Mouse (Mus musculus) forelimb bud, embryonic 11.5 days (tissue): ENCODE data around the gene Shisa9.
A peak's percentile ranks its signal among the peaks of the same experiment; 100 is the strongest.

ENCODE experiments used
- DNase-seq: peaks from one replicate; pipeline ENCODE4 v3.0.0-alpha.2; 2012; ENCODE audit warnings: low read depth, low spot score

The Shisa9 gene

DNA sequence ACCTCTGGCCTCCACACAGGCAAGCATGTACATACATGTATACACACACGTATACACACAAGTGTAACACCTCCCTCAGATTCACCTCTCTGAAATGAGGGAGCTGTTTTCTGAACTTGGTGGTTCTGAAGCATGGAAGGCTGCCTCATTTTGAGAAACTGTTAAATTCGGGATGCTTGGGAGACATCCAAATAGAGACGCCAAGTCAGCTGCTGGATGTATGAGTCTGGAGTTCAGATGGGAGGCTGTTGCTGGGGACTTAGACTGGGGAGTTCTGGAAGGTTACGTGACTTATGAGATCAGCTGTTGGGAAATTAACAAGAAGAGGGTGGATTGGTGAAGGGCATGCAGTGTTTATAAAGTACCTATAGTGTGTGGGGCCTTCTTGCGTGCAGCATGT is 88.7 kb downstream of the Shisa9 start:
- no peak for DNase-seq

DNA sequence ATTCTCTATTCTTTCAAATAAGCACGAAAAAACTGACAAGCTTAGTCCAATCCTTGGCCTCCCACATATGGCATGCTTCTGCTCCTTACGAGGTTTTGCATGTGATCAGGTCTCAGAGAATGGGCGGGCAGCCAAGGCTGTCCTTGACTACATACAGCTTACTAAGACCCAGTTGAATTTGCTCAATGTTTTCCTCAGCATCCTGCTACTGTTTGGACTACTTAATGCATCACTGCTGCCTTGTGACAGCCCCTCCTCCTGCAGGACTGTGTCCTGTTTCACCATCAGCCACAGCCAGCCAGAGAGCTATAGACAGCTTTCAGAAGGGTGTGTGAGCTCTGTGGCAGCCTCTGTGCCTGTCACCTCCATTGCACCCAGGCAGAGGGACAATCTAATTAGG is 92.4 kb downstream of the Shisa9 start:
- DNase-seq: no peak

GRCm38 (mm10) chr16:12076700-12077099 is 92.8 kb downstream of the Shisa9 start:
- DNase-seq: no peak

GRCm38 (mm10) chr16:12083082-12083481 is 99.2 kb downstream of the Shisa9 start:
- no peak for DNase-seq

DNA sequence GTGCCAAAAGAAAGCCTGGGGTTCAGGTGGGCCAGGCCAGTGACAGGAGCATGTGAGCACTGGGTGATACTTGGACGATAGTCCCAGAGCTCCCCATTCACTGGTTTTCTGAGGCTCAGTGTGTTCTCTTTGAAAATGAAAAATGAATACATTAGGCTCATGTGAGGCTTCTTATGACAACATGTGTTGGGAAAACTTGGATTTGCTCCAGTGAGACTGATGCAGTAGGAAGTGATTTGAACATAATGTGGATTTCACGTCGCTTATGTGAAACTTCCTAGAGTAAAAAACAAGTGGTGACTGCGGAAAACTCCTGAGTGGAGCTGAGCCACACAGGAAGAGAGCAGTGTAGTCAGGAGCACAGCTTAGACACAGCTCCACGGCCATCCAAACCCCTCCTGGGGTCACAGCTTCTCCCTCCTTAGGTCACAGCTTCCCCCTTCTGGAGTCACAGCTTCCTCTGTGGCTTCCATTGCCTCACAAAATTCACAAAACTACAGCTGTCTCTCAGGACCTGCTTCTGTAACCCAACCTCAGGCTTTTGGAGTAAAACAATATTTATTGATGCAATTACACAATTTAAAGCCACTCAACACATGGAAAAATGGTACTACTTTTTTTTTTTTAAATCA is 106.8 kb downstream of the Shisa9 start:
- DNase-seq: no peak

DNA sequence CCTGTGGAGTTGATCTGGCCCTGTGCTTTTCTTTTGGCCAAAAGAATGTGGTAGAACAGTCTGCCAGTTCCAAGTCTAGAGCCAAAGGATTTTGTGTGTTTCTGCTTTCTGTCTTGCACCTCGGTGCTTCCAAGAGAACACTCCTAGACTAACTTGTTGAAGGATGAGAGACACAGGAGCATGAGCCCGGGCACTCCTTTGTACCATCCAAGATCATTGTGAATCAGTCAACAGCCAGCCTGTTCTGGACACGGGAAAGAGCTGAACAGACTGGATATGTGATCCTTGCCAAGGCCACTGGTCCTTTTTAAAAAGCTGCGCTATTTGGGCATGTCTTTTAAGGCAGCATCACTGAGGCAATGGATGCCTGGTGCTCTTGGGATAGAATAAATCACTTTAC is 109.3 kb downstream of the Shisa9 start:
- DNase-seq: no peak

- DNase-seq: peak; percentile 19
Observed at GRCm38 (mm10) chr16:12094784-12095315, 110.9 kb downstream of the Shisa9 start.

- no peak for DNase-seq
Observed at GRCm38 (mm10) chr16:12095365-12095764, 111.5 kb downstream of the Shisa9 start.

DNA sequence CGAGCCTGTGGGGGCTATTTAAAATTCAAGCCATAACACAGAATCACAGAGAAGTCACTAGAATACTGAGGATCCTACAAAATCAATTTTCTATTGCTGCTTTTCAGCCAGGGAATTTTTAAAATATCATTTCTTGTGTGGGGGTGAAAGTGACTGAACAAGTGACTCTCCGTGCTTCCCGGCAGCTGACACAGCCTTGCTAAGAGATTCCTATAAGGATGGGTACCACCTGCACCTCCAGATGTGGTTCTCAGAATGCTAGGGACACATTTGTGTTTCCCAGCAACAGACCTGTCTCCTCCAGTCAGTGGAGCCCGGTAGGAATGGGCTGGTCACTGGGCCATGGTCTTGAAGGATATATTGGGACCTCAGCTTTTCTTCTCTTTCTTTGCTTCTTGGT is 124.5 kb downstream of the Shisa9 start:
- DNase-seq: no peak

DNA sequence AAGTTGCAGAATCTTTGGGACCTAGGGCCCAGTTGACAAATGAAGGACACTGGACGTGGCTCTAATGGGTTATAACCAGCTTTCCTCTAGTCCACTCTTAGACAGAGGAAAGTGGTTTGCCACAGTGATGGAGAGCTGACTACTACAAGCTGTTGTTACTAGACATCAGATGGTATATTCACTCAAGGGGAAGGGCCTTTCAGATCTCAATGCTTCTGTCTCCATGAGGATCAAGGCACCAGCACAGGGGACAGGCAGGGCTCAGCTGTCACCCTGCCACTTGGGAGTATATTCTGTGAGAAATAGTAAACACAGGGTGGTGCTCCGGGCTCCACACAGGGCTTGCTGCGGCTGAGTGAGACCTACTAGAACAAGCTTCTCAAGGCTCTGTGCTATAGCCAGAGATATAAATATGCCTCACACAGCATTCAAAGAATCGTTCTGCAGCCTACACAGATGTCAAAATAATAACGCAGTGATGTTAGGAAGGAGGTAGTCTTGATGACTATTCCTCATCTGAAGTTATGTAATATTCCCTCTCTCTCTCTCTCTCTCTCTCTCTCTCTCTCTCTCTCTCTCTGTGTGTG is 127.0 kb downstream of the Shisa9 start:
- no peak for DNase-seq

DNA sequence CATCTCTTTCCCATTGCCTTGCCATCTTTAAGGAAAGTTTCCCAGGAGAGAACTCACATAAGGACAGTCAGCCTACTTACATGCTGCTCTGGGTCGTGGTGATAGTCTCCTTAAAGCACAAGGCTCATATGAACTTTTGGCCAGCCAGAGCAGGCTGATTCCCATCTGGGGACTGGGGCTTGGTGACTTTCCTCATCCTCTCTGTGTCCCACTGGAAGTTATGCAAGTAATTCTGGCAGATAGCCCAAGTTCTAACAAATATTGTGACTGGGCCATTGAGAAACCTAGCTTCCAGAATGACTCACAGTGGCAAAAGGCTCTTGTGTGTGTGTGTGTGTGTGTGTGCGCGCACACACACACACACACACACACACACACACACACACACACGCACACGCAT is 130.5 kb downstream of the Shisa9 start:
- DNase-seq: no peak

GRCm38 (mm10) chr16:12115040-12115856 is 131.3 kb downstream of the Shisa9 start:
- DNase-seq: no peak

- no peak for DNase-seq
Observed at GRCm38 (mm10) chr16:12116926-12117325, 133.0 kb downstream of the Shisa9 start.

- DNase-seq: no peak
Observed at GRCm38 (mm10) chr16:12119463-12119862, 135.6 kb downstream of the Shisa9 start.

DNA sequence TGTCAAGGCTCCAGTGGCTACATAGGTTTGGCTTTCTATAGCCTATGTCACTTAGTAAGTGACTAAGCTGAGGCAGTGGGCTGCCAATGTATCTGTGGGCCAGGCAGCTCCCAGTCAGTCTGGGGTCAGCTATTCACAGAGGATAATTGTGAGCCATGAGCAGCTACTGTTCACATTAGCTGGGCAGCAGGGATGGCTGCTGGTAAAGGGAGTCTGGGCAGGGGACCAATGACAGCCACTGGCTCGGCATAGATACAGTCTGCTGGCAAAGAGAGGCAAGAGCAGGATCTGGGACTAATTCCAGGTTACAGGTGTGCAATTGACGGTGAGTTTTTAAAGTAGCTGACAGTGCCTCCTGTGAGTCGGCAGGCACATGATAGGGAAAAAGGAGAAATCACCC is 145.9 kb downstream of the Shisa9 start:
- DNase-seq: no peak

GRCm38 (mm10) chr16:12146666-12147065 is 162.8 kb downstream of the Shisa9 start:
- no peak for DNase-seq

GRCm38 (mm10) chr16:12151986-12152385 is 168.1 kb downstream of the Shisa9 start:
- DNase-seq: no peak

GRCm38 (mm10) chr16:12154476-12154875 is 170.6 kb downstream of the Shisa9 start:
- no peak for DNase-seq

- DNase-seq: no peak
Observed at GRCm38 (mm10) chr16:12173482-12174041, 189.6 kb downstream of the Shisa9 start.

- no peak for DNase-seq
Observed at GRCm38 (mm10) chr16:12178031-12178430, 194.1 kb downstream of the Shisa9 start.

DNA sequence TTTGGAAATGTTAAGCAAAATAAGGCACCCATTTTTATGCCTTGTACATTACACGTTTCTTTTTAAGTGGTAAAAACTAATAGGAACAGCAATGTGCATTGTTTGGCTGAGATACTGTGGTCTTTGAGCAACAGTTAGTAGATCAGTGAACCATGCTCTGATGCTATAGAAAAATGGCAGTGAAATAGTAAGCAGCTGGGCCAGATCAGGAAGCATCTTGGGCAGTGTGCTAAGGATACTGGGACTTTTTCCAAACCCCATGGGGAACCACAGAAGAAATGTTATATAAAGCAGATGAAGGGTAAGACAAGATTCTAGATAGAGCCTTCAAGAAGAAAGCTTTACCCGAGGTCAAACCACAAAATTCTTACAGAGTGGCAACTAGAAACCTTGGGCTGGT is 205.8 kb downstream of the Shisa9 start:
- DNase-seq: no peak

DNA sequence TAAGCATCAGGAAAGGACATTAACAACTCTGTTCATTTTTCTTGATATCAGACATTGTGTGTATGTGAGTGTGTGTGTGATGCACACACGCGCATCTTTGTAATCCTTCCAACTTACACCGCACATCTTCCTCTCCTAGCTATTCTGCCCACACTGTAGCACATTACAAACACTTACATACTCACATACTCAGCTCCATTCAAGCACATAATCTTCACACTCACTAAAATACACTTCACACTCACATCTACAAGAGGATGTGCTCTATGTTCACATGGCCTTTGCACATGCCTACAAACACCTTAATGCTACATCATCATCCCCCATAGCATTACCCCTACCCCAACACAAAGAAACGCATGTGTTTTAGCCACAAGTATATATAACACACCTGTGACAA is 212.9 kb downstream of the Shisa9 start:
- no peak for DNase-seq
